Mouse (Mus musculus) MEL (cell line): Measurements from ENCODE around the gene Calcrl. TPM values are rescaled to one million over a fixed set of nuclear protein-coding genes. Genes with fewer than 3 reads are reported as not detected.
A peak's percentile ranks its signal among the peaks of the same experiment; 100 is the strongest.

ENCODE experiments used
- DNase-seq: peaks from one replicate; pipeline ENCODE4 v3.0.0; 2011; ENCODE audit warnings: low read depth, low spot score
- H3K27ac ChIP-seq: 2 replicates; pipeline ENCODE4 v1.5.1; 2012; ENCODE audit warnings: low read depth, mild to moderate bottlenecking, control low read depth, low read length, moderate library complexity; ENCODE audit not compliant: control insufficient read depth
- H3K27me3 ChIP-seq, 2 experiments: fragments of 150-350 bp in 1 of 2; sonication (generic) in 1 of 2; 2 replicates each; pipeline ENCODE4 v1.6.1; 2012; ENCODE audit warnings: low read length in 2 of 2, mild to moderate bottlenecking in 2 of 2, improper control_type of control experiment in 1 of 2, moderate library complexity in 1 of 2; ENCODE audit not compliant: insufficient read depth in 2 of 2, control insufficient read depth in 1 of 2
- H3K36me3 ChIP-seq, 2 experiments: 2 replicates each; pipeline ENCODE4 v1.6.1; 2012 to 2014; ENCODE audit warnings: low read length in 2 of 2, improper control_type of control experiment in 1 of 2, inconsistent platforms in 1 of 2, mild to moderate bottlenecking in 1 of 2; ENCODE audit not compliant: insufficient read depth in 2 of 2, control insufficient read depth in 1 of 2
- H3K4me1 ChIP-seq, 2 experiments: fragments of 150-350 bp in 1 of 2; sonication (generic) in 1 of 2; 2 replicates each; pipeline ENCODE4 v1.6.1; 2012; ENCODE audit warnings: low read length in 2 of 2, improper control_type of control experiment in 1 of 2, mild to moderate bottlenecking in 1 of 2; ENCODE audit not compliant: insufficient read depth in 2 of 2, control insufficient read depth in 1 of 2
- H3K4me3 ChIP-seq, 2 experiments: fragments of 150-350 bp in 1 of 2; sonication (generic) in 1 of 2; 2 replicates each; pipeline ENCODE4 v1.5.1; 2012; ENCODE audit warnings: low read depth in 2 of 2, low read length in 2 of 2, mild to moderate bottlenecking in 2 of 2, moderate library complexity in 2 of 2, control low read depth in 1 of 2, improper control_type of control experiment in 1 of 2; ENCODE audit not compliant: control insufficient read depth in 1 of 2, insufficient read depth in 1 of 2
- H3K79me2 ChIP-seq: 2 replicates; pipeline ENCODE4 v1.6.1; 2012; ENCODE audit warnings: mild to moderate bottlenecking, low read length, moderate library complexity; ENCODE audit not compliant: control insufficient read depth, poor library complexity, insufficient read depth
- H3K9ac ChIP-seq: 2 replicates; pipeline ENCODE4 v1.6.1; 2012; ENCODE audit warnings: low read depth, mild to moderate bottlenecking, control low read depth, low read length, moderate library complexity; ENCODE audit not compliant: control insufficient read depth, poor library complexity, severe bottlenecking
- H3K9me3 ChIP-seq: fragments of 150-350 bp; sonication (generic); replicated peaks from 2 replicates; pipeline ENCODE4 v1.6.1; 2012; ENCODE audit warnings: mild to moderate bottlenecking, low read length, improper control_type of control experiment, moderate library complexity; ENCODE audit not compliant: insufficient read depth
- BHLHE40 ChIP-seq: IDR thresholded peaks from 2 replicates; pipeline ENCODE4 v1.6.1; 2012; ENCODE audit warnings: low read depth, mild to moderate bottlenecking, inconsistent platforms, low read length, improper control_type of control experiment, borderline replicate concordance
- CHD1 ChIP-seq: IDR thresholded peaks from 2 replicates; pipeline ENCODE4 v1.6.1; 2012; ENCODE audit warnings: low read depth, mild to moderate bottlenecking, inconsistent platforms, low read length, improper control_type of control experiment
- E2F4 ChIP-seq: IDR thresholded peaks from 2 replicates; pipeline ENCODE4 v1.6.1; 2011; ENCODE audit warnings: low read depth, low read length, improper control_type of control experiment, borderline replicate concordance
- EP300 ChIP-seq, 2 experiments: IDR thresholded peaks; 2 replicates each; pipeline ENCODE4 v1.6.1; 2011; ENCODE audit warnings: improper control_type of control experiment in 2 of 2, low read length in 2 of 2, low read depth in 1 of 2, mild to moderate bottlenecking in 1 of 2
- ETS1 ChIP-seq: IDR thresholded peaks from 2 replicates; pipeline ENCODE4 v1.6.1; 2012; ENCODE audit warnings: low read depth, mild to moderate bottlenecking, inconsistent platforms, low read length, improper control_type of control experiment, moderate library complexity
- GABPA ChIP-seq: IDR thresholded peaks from 2 replicates; pipeline ENCODE4 v1.6.1; 2012; ENCODE audit warnings: low read depth, mild to moderate bottlenecking, inconsistent platforms, low read length, improper control_type of control experiment, moderate library complexity
- GATA1 ChIP-seq: IDR thresholded peaks from 2 replicates; pipeline ENCODE4 v1.6.1; 2011; ENCODE audit warnings: low read depth, low read length, improper control_type of control experiment
- JUND ChIP-seq: IDR thresholded peaks from 2 replicates; pipeline ENCODE4 v1.6.1; 2011; ENCODE audit warnings: low read depth, mild to moderate bottlenecking, improper control_type of control experiment, low read length
- MAFK ChIP-seq: IDR thresholded peaks from 2 replicates; pipeline ENCODE4 v1.6.1; 2011; ENCODE audit warnings: low read depth, mild to moderate bottlenecking, low read length, improper control_type of control experiment, borderline replicate concordance
- MAZ ChIP-seq: IDR thresholded peaks from 2 replicates; pipeline ENCODE4 v1.6.1; 2012; ENCODE audit warnings: low read depth, mild to moderate bottlenecking, inconsistent platforms, low read length, improper control_type of control experiment
- MXI1 ChIP-seq: IDR thresholded peaks from 2 replicates; pipeline ENCODE4 v1.6.1; 2011; ENCODE audit warnings: mild to moderate bottlenecking, low read depth, low read length, improper control_type of control experiment
- MYB ChIP-seq: IDR thresholded peaks from 2 replicates; pipeline ENCODE4 v1.6.1; 2011; ENCODE audit warnings: mild to moderate bottlenecking, low read depth, low read length, improper control_type of control experiment
- NELFE ChIP-seq: IDR thresholded peaks from 2 replicates; pipeline ENCODE4 v1.6.1; 2011; ENCODE audit warnings: low read depth, low read length, improper control_type of control experiment
- NRF1 ChIP-seq: IDR thresholded peaks from 2 replicates; pipeline ENCODE4 v1.6.1; 2014; ENCODE audit warnings: low read depth, mild to moderate bottlenecking, inconsistent platforms, low read length, improper control_type of control experiment, moderate library complexity; ENCODE audit not compliant: poor library complexity, insufficient read depth, severe bottlenecking
- POLR2A ChIP-seq, 2 experiments: IDR thresholded peaks; 2 replicates each; pipeline ENCODE4 v1.6.1; 2011 to 2012; ENCODE audit warnings: low read length in 2 of 2, mild to moderate bottlenecking in 2 of 2, control low read depth in 1 of 2, improper control_type of control experiment in 1 of 2, low read depth in 1 of 2, moderate library complexity in 1 of 2; ENCODE audit not compliant: control insufficient read depth in 1 of 2, insufficient read depth in 1 of 2, poor library complexity in 1 of 2
- RAD21 ChIP-seq: IDR thresholded peaks from 2 replicates; pipeline ENCODE4 v1.6.1; 2011; ENCODE audit warnings: mild to moderate bottlenecking, low read depth, low read length, improper control_type of control experiment
- SIN3A ChIP-seq: IDR thresholded peaks from 2 replicates; pipeline ENCODE4 v1.6.1; 2012; ENCODE audit warnings: low read length, improper control_type of control experiment, inconsistent platforms
- SMC3 ChIP-seq: IDR thresholded peaks from 2 replicates; pipeline ENCODE4 v1.6.1; 2011; ENCODE audit warnings: low read depth, low read length, improper control_type of control experiment
- TBP ChIP-seq: IDR thresholded peaks from 2 replicates; pipeline ENCODE4 v1.8.0; 2011; ENCODE audit warnings: low read depth, low read length, improper control_type of control experiment
- TCF12 ChIP-seq: IDR thresholded peaks from 2 replicates; pipeline ENCODE4 v1.6.1; 2014; ENCODE audit warnings: low read depth, mild to moderate bottlenecking, inconsistent platforms, low read length, improper control_type of control experiment, moderate library complexity
- USF2 ChIP-seq, 2 experiments: IDR thresholded peaks; 2 replicates each; pipeline ENCODE4 v1.6.1; 2011 to 2012; ENCODE audit warnings: improper control_type of control experiment in 2 of 2, low read length in 2 of 2, borderline replicate concordance in 1 of 2, inconsistent platforms in 1 of 2, low read depth in 1 of 2, mild to moderate bottlenecking in 1 of 2; ENCODE audit not compliant: insufficient read depth in 1 of 2
- ZC3H11A ChIP-seq: IDR thresholded peaks from 2 replicates; pipeline ENCODE4 v1.6.1; 2012; ENCODE audit warnings: low read depth, mild to moderate bottlenecking, inconsistent platforms, low read length, improper control_type of control experiment
- ZMIZ1 ChIP-seq: IDR thresholded peaks from 2 replicates; pipeline ENCODE4 v1.6.1; 2012; ENCODE audit warnings: low read depth, mild to moderate bottlenecking, inconsistent platforms, low read length, improper control_type of control experiment, moderate library complexity
- polyA plus RNA-seq, 2 experiments: library from polyadenylated mRNA; stranded (reverse) in 1 of 2; unstranded in 1 of 2; fragments of >175 nt in 1 of 2; fragments of >200 nt in 1 of 2; gene quantifications; 2 replicates each; pipeline versions ENCODE4 v1.2.1 to v1.2.4; 2012; ENCODE audit warnings: low replicate concordance in 2 of 2, low read depth in 1 of 2; ENCODE audit not compliant: insufficient read length in 2 of 2, insufficient read depth in 1 of 2, missing spikeins in 1 of 2
- total RNA-seq: library from RNA; depleted of rRNA; stranded (reverse); fragments of 300-350 nt; gene quantifications from 2 replicates; pipeline ENCODE4 v1.2.3, GENCODE M21; 2012

Calcrl gene
- total and polyA plus RNA-seq, 3 experiments: not detected

DNA sequence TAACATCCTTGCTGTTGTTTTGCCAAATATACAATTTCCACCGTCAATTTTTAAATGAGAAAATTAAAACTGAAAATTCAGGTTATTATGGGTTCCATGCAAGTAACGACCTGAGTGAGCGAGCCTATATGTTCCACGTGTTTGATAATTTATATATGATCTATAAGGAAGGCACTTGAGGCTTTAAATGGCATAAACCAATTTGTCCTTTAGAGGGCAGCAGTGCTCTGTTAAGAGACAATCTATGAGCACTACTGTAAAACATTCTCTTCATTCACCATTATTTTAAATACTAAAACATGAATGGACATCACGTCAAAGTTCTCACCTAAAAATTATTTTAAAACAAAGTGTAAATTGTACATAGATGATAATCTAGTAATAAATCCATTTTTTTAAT is 28.8 kb upstream of the Calcrl start (continued):
- TF ChIP-seq TBP (no peak), SMC3 (peak; percentile 57), USF2 (IDR thresholded peaks at IDR 0.05; ENCODE audit: borderline replicate concordance in 1 of 2, insufficient read depth in 1 of 2, low read depth in 1 of 2, low read length in 2 of 2) (no peak), NRF1 (no peak), TCF12 (no peak), MXI1 (no peak), MAFK (no peak), CHD1 (no peak)

DNA sequence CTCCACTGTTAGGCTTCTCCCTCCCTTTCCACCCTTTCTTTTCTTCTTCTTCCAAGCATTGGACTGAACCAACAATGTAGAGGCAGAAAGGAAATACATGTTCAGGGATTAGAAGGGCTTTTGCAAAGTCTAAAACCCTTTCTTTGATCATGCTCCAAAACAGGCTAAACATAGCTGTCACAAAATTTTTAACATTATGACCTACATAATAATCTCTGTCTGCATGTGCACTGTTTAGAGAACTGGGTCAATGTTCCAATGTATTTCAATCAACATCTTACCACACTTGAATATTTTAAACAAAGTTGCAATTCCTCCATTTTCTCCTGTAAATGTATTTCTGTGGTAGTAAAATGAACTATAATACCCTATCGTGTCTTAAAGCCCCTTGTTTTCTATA is 20.3 kb upstream of the Calcrl start:
- Histone ChIP-seq H3K9me3 (no peaks in the 10 kb centered on the region), H3K27me3 (peaks cover 0 to 1% of the 10 kb centered on the region in 2 experiments; a peak in 2 of 4 replicates), H3K27ac (no peak overlapping the region), H3K36me3 (no peaks in the 10 kb centered on the region), H3K9ac (no peak overlapping the region), H3K79me2 (no peaks in the 10 kb centered on the region), H3K4me3 (no peak overlapping the region), H3K4me1 (no peaks in the 10 kb centered on the region)
- no peak for DNase-seq
- TF ChIP-seq GABPA: no peak
- no peak for TF ChIP-seq USF2 (IDR thresholded peaks at IDR 0.05; ENCODE audit: borderline replicate concordance in 1 of 2, insufficient read depth in 1 of 2, low read depth in 1 of 2, low read length in 2 of 2)
- TF ChIP-seq TCF12: no peak
- TF ChIP-seq GATA1: no peak
- TF ChIP-seq CHD1: no peak
- TF ChIP-seq BHLHE40: no peak
- TF ChIP-seq JUND: no peak
- no peak for TF ChIP-seq ETS1
- TF ChIP-seq POLR2A (IDR thresholded peaks at IDR 0.05; ENCODE audit: control insufficient read depth in 1 of 2, insufficient read depth in 1 of 2, low read depth in 1 of 2, low read length in 2 of 2, poor library complexity in 1 of 2): no peak
- no peak for TF ChIP-seq RAD21
- no peak for TF ChIP-seq EP300 (IDR thresholded peaks at IDR 0.05; ENCODE audit: low read depth in 1 of 2, low read length in 2 of 2)
- TF ChIP-seq E2F4: no peak
- TF ChIP-seq SIN3A: no peak
- TF ChIP-seq ZMIZ1: no peak
- TF ChIP-seq MAZ: no peak
- TF ChIP-seq MXI1: no peak
- no peak for TF ChIP-seq ZC3H11A
- no peak for TF ChIP-seq MYB
- TF ChIP-seq MAFK: no peak
- no peak for TF ChIP-seq NELFE
